Mouse (Mus musculus) midbrain, embryonic 14.5 days (tissue): ENCODE results near the gene Otub1. TPM values are rescaled to one million over a fixed set of nuclear protein-coding genes. Genes with fewer than 3 reads are reported as not detected.
A peak's percentile ranks its signal among the peaks of the same experiment; 100 is the strongest.

Source experiments
- ATAC-seq: fragments of 200-750 bp; cut with Nextera tagmentation; 2 replicates; pipeline ENCODE4 v1.8.0; 2017; ENCODE audit warnings: moderate number of reproducible peaks, moderate library complexity; ENCODE audit not compliant: low FRiP score, low TSS enrichment
- DNase-seq: peaks from one replicate; pipeline ENCODE4 v3.0.0-alpha.2; 2015
- H3K27ac ChIP-seq: fragments of 300-500 bp; sonication (generic); replicated peaks from 2 replicates; pipeline ENCODE4 v1.5.1; 2014; ENCODE audit warnings: mild to moderate bottlenecking, low read depth, low read length, moderate library complexity
- H3K27me3 ChIP-seq: fragments of 300-500 bp; sonication (generic); 2 replicates; pipeline ENCODE4 v1.6.1; 2014; ENCODE audit warnings: low read length, control low read depth, mixed read lengths; ENCODE audit not compliant: control insufficient read depth, insufficient read depth
- H3K36me3 ChIP-seq: fragments of 300-500 bp; sonication (generic); 2 replicates; pipeline ENCODE4 v1.6.1; 2014; ENCODE audit warnings: low read length, control low read depth; ENCODE audit not compliant: control insufficient read depth, insufficient read depth
- H3K4me1 ChIP-seq: fragments of 300-500 bp; sonication (generic); 2 replicates; pipeline ENCODE4 v1.6.1; 2014; ENCODE audit warnings: mild to moderate bottlenecking, antibody characterized with exemption, low read length, control low read depth; ENCODE audit not compliant: control insufficient read depth, insufficient read depth
- H3K4me2 ChIP-seq: fragments of 300-500 bp; sonication (generic); 2 replicates; pipeline ENCODE4 v1.6.1; 2014; ENCODE audit warnings: mild to moderate bottlenecking, low read length, moderate library complexity
- H3K4me3 ChIP-seq: fragments of 300-500 bp; sonication (generic); replicated peaks from 2 replicates; pipeline ENCODE4 v1.5.1; 2014; ENCODE audit warnings: low read depth, low read length
- H3K9ac ChIP-seq: fragments of 300-500 bp; sonication (generic); replicated peaks from 2 replicates; pipeline ENCODE4 v1.6.1; 2014; ENCODE audit warnings: mild to moderate bottlenecking, low read length, moderate library complexity
- H3K9me3 ChIP-seq: fragments of 300-500 bp; sonication (generic); 2 replicates; pipeline ENCODE4 v1.6.1; 2016; ENCODE audit warnings: low read length, control low read depth, mixed read lengths; ENCODE audit not compliant: control insufficient read depth
- WGBS: fragments of 180-500 bp; shearing (Covaris S2); extraction: QIAGEN DNeasy Blood & Tissue Kit; methylation state at CpG from one replicate; pipeline ENCODE4 v1.1.7; 2014; 5-methylcytosine and 5-hydroxymethylcytosine counted together
- polyA plus RNA-seq: library from polyadenylated mRNA; unstranded; fragments of >200 nt; fragmentation: Nextera tagmentation; extraction: Ambion mirVana; gene quantifications from 2 replicates; pipeline ENCODE4 v1.2.1, GENCODE M21; 2014

Otub1 gene
- polyA plus RNA-seq, 1 experiment from 2014 or later: 244 TPM

DNA sequence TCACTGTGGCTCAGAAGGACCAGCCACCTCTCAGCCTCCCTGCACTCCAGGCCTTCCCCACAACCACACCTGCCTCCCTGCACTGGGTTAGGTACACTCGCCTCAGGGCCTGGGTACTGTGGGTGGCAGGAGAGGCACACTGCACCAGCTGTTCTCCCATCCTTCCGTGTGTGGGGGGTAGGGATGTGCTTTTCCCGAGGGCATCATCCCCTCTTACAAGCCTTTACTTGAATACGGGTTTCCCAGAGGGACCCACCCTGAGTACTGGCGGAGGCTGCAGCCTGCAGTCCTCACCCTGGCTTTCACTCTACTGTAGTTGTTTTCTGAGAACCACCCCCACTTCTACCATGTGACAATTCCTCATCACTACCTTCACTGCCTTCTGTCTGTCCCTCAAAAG lies 19.0 kb downstream of the Otub1 start:
- Histone ChIP-seq H3K4me2 (no peak overlapping the region), H3K27ac (no peak overlapping the region), H3K9ac (no peak overlapping the region), H3K27me3 (peaks cover 14% of the 10 kb centered on the region), H3K9me3 (no peaks in the 10 kb centered on the region), H3K4me3 (no peak overlapping the region), H3K36me3 (no peaks in the 10 kb centered on the region), H3K4me1 (peaks cover 26% of the 10 kb centered on the region)
- 60% methylated on average over 5 of the region's 5 CpGs for WGBS
- ATAC-seq (no peak), DNase-seq (no peak)

DNA sequence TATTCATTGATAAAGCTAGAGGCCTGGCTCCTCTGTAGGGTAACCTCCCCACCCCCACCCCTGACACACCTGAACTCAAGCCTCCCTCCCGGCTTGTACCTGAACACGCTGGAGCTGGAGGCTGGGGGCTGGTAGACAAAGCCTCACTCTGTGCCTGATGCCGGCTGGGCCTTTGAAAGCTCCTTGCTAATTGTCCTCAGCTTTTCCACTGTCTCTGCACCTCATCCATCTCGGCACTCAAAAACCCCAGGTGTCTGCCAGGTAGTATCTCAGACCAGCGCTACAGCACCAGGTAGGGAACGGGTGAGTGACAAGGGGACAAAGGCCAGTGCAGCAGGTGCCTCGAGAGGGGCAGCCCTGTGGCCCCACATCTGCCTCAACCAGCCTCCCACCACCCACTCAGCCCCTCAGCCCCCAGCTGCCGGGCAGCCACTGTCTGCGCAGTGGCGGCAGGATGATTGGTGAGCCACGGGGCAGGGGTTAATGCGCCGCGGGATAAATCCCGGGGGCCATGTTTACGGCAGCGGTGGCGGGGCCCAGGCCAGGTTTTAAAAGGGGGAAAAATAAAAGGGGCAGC lies 20.3 kb downstream of the Otub1 start:
- ATAC-seq (no peak), DNase-seq (no peak)
- Histone ChIP-seq H3K9ac (0 out of 2 replicates have a peak overlapping the region, but pooled peaks have one; percentile 12), H3K36me3 (no peaks in the 10 kb centered on the region), H3K27me3 (peaks cover 18% of the 10 kb centered on the region), H3K9me3 (no peaks in the 10 kb centered on the region), H3K4me2 (no peak overlapping the region), H3K4me3 (no peak overlapping the region), H3K4me1 (peaks cover 31% of the 10 kb centered on the region), H3K27ac (no peak overlapping the region)
- WGBS: 9% methylated on average over 18 of the region's 18 CpGs

DNA sequence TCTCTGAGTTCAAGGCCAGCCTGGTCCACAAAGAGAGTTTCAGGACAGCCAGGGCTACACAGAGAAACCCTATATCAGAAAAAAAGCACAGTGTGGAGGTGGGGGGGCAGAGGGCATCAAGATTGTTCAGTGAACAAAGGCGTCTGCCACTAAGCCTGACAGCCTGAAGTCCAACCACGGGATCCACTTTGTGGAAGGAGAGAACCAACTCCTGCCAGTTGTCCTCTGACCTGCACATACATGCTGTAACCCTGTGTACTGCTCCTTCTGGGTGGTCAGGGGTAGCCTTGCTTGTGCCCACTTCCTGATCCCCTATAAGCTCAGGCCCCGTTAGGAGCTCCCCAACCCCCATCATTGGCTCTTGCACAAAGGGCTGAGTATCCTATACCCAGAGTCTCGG lies 21.1 kb downstream of the Otub1 start:
- ATAC-seq: no peak
- H3K4me1 ChIP-seq: peaks cover 31% of the 10 kb centered on the region
- H3K9ac ChIP-seq: no peak overlapping the region
- H3K4me2 ChIP-seq: no peak overlapping the region
- WGBS: 31% methylated on average over 4 of the region's 4 CpGs
- H3K27ac ChIP-seq: no peak overlapping the region
- H3K9me3 ChIP-seq: no peaks in the 10 kb centered on the region
- no peak overlapping the region for H3K4me3 ChIP-seq
- DNase-seq: no peak
- H3K36me3 ChIP-seq: no peaks in the 10 kb centered on the region
- H3K27me3 ChIP-seq: peaks cover 19% of the 10 kb centered on the region

DNA sequence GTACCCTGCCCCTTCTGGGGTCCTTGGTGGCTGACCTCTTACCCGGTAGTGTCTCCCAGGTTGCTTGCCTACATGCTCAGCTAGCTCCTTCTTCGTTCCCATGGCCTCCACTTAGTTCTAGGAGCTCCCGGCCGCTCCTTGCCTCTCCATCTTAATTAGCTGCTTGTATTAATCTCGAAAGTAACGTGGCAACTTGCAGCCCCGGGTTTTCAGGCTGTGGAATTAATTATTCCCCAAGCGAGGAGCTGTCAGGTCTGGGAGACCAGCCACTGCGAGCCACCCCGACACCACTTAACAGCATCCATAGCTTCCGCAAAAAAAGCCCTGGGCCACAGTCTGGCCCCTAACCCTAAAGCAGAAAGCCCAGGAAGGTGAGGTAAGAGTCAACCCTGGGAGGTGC lies 22.7 kb downstream of the Otub1 start:
- 44% methylated on average over 11 of the region's 11 CpGs for WGBS
- Histone ChIP-seq H3K27ac (no peak overlapping the region), H3K36me3 (no peaks in the 10 kb centered on the region), H3K4me2 (no peak overlapping the region), H3K9me3 (no peaks in the 10 kb centered on the region), H3K4me1 (peaks cover 28% of the 10 kb centered on the region), H3K9ac (no peak overlapping the region), H3K4me3 (no peak overlapping the region), H3K27me3 (peaks cover 19% of the 10 kb centered on the region)
- no peak for ATAC-seq
- DNase-seq: peak; percentile 43

DNA sequence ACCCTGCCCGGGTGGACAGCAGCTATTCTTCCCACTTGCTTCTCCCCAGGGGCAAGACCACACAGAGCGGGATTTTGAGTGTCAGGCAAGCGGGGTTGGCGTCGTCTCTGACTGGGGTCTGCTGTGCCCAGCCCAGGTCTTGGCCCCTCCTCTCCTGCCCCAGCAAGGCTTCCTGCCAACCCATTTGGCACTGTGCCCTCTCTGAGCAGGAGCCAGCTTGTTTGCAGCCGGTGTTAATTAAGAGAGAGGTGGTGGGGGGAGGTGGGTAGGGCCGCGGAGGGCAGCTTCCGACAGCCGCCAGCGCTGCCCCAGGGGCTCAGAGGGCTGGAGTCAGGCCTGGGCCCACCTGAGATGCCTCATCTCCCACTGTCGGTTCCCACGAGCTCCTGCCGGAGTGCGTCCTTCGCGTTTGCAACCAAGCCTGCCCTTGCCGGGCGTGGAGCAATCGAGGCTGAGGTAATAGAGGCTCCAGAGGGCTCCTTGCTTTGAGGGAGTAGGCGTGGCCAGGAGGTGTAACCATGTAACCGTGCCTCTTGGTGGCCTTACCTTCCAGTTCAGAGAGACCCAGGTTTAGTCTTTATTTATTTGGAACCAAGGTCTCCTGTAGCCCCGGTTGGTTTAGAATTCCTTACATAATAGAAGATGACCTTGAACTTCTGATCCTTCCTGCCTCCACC lies 23.7 kb downstream of the Otub1 start:
- Histone ChIP-seq H3K9me3 (no peaks in the 10 kb centered on the region), H3K4me1 (peaks cover 33% of the 10 kb centered on the region), H3K9ac (0 out of 2 replicates have a peak overlapping the region, but pooled peaks have one; percentile 20), H3K36me3 (no peaks in the 10 kb centered on the region), H3K4me3 (no peak overlapping the region), H3K27ac (peak overlapping the region; percentile 41; the same call in 1 of the 2 replicates), H3K27me3 (peaks cover 19% of the 10 kb centered on the region), H3K4me2 (peak overlapping the region; percentile 19)
- DNase-seq (peak; percentile 87), ATAC-seq (peak; percentile 84)
- 9% methylated on average over 21 of the region's 23 CpGs for WGBS

DNA sequence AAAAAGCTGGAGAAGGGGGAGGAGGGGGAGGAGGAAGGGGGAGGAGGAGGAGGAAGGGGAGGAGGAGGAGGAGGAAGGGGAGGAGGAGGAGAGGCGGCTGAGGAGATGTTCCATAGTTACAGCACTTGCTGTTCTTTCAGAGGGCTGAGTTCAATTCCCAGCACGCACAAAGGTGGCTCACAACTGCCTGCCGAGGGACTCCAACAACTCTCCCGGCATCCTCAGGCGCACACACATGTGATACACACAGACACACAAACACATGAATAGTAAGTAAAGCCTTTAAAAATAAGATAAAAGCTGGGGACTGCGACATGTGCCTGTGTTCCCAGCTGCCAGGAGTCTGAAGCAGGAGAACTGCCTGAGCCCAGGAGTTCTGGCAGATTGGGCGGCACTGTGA lies 24.6 kb downstream of the Otub1 start:
- 63% methylated on average over 7 of the region's 7 CpGs for WGBS
- Histone ChIP-seq H3K4me2 (no peak overlapping the region), H3K27me3 (peaks cover 19% of the 10 kb centered on the region)

DNA sequence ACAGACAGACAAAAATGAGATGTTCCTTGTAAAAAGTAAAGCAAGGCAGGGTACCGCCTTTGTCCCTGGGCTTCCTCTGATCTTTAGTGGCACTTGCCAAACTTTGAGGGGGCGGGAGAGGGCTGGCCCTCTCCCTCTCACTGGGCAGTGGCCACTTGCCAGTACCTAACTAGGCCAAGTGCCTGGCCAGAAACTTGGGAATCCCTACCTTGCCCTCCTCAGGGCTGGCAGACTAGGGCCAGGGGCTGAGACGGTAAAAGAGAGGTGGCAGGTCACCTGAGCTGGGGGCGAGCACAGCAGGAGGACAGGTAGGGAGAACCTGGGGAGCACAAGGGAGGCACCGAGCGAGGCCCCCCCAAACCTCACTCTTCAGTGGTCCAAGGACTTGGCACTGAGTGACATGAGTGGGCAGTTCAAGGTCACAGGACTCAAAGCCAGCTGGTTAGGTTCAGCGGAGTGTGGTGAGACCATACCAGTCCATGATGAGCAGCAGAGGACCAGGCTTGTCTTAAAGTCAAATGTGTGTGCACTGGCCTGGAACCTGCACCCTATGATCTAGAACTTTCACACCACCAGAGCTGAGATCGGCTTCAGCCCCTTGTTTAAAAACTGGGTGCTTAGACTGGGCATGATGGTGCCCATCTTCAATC lies 25.2 kb downstream of the Otub1 start:
- WGBS: 75% methylated on average over 8 of the region's 8 CpGs
- Histone ChIP-seq H3K4me3 (no peak overlapping the region), H3K27me3 (peaks cover 12% of the 10 kb centered on the region; the same call in 1 of the 2 replicates), H3K4me2 (no peak overlapping the region), H3K27ac (no peak overlapping the region), H3K9ac (no peak overlapping the region), H3K4me1 (peaks cover 34% of the 10 kb centered on the region), H3K9me3 (no peaks in the 10 kb centered on the region), H3K36me3 (no peaks in the 10 kb centered on the region)
- ATAC-seq: no peak
- no peak for DNase-seq

More for the DNA sequence above, 24.6 kb downstream of the Otub1 start:
- Histone ChIP-seq H3K9ac (no peak overlapping the region), H3K27ac (no peak overlapping the region), H3K9me3 (no peaks in the 10 kb centered on the region), H3K4me3 (no peak overlapping the region), H3K4me1 (peaks cover 34% of the 10 kb centered on the region), H3K36me3 (no peaks in the 10 kb centered on the region)
- ATAC-seq (no peak), DNase-seq (no peak)

DNA sequence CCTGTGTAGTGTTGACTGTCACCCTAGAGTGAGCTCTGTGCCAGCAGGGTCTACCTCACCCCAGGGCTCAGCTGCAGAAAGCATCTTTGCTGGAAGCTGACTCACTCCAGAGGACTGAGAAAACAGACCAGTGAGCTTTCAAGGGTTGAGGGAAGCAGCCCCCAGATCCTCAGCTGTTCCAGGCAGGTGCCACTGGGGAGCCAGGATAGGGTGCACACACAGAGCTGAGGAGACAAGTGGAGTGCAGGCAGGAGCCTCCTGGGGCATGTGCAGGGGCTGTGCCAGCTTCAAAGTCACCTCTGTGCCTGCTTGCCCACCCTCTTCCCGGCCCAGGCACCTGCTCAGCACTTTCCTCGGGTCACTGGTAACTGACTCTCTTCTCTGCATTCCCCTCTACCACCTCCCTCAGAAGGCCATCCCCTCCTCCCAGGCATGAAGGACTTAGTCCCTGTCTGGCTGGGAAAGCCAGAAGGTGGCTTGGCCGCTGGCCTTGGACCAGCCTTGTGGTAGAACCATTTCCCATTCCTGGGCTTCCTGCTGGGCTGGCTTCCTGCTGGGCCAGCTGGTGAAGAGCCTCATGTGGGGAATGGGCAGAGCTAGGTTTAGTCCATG lies 27.2 kb downstream of the Otub1 start:
- ATAC-seq (no peak), DNase-seq (no peak)
- Histone ChIP-seq H3K36me3 (no peaks in the 10 kb centered on the region), H3K4me3 (no peak overlapping the region), H3K4me2 (no peak overlapping the region), H3K27me3 (peaks cover 5% of the 10 kb centered on the region; the same call in 1 of the 2 replicates), H3K9me3 (no peaks in the 10 kb centered on the region), H3K9ac (no peak overlapping the region), H3K4me1 (peaks cover 31% of the 10 kb centered on the region), H3K27ac (no peak overlapping the region)
- WGBS: 47% methylated on average over 3 of the region's 3 CpGs
